Mouse (Mus musculus) spleen, postnatal 36 days (tissue): ENCODE data around the gene Tmppe.

Experiments
- DNase-seq, 2 experiments: peaks; one replicate each; pipeline ENCODE4 v3.0.0; 2022; ENCODE audit warnings: low spot score in 2 of 2, mixed read lengths in 1 of 2

The Tmppe gene

DNA sequence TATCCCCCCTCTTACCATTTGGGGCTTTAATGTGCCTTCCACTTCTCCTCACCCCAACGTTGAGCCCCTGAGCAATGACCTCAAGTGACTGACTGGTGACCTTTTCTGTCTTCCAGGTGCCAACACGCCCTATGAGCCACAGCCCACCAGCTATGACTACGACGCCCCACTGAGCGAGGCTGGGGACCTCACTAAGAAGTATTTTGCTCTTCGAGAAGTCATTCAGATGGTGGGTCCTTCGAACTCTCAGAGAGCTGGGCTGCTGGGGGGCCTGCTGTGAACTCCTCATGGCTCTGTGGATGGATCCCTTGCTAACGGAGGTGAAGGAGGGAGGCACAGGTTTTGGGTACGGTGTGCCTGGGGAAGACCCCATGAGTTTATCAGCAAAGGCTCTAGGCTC is 42.0 kb downstream of the Tmppe start:
- DNase-seq: no peak

DNA sequence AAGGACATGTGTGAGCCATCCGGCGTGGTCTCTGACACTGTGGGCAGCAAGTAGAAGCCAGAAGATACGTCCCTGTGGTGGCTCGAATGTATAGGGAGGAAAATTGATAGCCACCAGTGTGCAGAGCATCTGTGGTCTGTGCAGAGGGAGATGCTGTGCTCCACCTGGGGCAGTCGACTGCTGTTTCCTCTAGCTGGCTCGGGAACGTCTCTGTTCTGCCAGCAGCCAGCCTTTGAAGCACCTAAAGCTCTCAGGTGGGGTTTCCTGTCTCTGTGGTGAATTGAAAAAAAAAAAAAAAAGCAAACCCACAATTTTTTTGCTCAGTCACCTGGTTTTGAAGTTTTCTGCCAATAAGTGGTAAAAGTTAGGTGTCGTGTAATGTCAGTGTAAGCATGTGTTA is 42.4 kb downstream of the Tmppe start:
- peak; percentile 25 to 48 for DNase-seq

DNA sequence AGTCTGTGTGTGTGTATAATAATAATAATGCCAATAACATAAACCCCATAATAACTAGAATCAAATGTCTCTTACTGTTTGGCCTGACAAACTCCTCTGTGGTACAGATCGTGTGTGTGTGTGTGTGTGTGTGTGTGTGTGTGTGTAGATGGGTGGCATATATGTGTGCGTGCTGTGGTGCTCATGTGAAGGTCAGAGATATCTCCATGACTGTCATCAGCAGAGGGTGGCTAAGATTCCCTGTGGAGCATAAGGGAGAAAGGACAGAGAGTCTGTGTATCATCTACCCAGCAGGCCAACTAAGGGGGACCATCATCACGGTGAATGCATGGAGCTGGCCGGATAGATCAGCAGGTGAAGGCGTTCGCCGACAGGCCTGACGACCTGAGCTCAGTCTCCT is 46.0 kb downstream of the Tmppe start:
- no peak for DNase-seq

DNA sequence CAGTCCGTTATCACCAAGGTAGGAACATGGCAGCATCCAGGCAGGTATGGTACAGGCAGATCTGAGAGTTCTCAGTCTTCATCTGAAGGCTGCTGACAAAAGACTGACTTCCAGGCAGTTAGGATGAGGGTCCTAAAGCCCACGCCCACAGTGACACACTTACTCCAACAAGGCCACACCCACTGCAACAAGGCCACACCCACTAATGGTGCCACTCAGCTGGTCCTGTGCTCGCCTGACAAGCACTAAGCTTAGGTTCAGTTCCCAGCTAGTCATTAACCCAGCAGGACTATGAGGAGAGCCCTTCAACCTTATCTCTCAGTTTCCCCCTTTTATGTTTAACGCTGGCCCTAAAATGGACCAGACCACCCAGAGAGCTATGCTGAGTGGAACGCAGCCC is 47.8 kb downstream of the Tmppe start:
- DNase-seq: no peak

DNA sequence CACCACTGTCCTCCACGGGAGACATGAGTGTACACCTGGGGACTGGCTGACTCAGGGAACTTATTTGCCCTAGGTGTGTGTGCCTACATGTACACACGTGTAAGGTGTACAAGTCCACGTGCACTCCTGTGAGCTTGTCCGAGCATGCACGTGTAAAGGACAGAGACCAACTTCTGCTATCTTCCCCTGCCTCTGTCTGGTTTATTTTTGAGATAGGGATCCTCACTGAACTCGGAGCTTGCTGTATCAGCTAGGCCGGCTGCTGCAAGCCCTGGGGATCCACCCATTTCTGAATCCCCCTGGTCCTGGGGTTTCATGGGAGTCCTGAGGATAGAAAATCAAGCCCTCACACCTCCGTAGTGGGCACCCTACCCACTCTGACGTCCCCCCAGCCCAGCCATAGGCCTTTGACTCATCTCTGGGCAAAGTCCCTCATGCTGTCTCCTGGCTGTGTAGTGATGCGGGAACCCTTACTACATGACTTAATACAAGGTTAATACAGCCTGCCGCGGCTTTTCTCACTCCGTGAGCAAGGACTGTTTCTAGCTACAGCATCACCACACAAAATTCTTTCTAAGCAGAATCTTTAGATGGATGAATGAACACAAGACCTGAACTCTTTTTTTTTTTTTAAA is 48.3 kb downstream of the Tmppe start:
- DNase-seq: no peak

DNA sequence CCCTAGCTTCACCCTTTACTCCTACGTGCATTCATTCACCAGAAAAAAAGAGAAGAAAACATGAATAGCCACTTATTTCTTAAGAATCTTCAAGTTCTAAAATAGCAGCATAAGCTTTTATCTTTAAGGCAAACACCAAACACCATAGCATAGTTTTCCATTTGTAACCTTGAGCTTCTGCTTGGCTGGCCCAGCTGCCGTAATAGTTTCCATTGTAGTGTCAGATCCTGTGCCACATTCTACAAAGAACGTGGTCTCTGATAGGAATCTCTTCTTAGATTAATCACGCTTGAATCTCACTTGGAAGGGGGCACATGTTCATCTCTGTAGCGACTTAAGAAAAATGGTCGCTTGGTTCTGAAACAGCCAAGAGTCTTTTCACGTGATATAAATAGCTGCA is 50.7 kb downstream of the Tmppe start:
- DNase-seq: no peak

DNA sequence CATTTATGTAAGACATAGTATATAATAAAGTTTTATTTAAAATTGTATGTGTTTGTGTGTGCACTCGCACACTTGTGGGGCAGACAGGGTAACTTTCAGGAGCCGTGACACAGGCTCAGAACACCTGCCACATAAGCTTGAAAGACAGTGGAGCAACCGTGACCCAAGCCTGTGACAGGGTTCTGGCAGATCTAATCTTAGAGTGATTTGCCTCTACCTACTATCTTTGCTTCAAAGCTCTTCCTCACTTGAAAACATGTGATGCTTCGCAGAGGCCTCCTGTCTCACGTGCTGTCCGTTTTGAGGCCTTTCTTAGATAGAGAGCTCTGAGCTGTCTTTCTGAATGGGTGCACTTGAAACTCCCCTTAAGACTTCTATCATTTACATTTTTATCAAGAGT is 51.5 kb downstream of the Tmppe start:
- DNase-seq: no peak

DNA sequence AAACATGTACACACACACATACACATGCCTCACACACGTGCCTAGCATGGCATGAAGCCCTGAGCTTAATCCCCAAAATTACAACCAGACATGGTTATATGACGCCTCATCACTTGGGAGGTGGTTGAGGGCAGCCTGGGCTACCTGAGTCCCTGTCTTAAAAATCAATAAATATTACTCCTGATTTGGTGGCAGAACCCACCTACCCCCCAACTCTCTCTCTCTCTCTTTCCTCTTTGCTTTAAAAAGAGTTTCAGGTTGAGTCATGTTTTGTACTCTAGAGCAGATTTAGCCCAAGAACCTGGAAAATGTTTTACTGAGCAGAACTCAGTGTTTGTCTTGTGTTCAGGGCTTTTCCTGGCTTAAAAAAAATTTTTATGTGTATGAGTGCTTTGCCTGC is 54.5 kb downstream of the Tmppe start:
- no peak for DNase-seq
